Mouse (Mus musculus): ENCODE measurements around the gene Rasgef1b. TPM values are rescaled to one million over a fixed set of nuclear protein-coding genes. Genes with fewer than 3 reads are reported as not detected.

Rasgef1b gene
- total RNA-seq, 2 experiments from 2014 or later, result 12.0 to 12.3 TPM

GRCm38 (mm10) chr5:99415676-99416075, 313.2 kb downstream of the Rasgef1b start:
- no peak for DNase-seq
- intact Hi-C loops (cut with DNase I), result no loop called here

DNA sequence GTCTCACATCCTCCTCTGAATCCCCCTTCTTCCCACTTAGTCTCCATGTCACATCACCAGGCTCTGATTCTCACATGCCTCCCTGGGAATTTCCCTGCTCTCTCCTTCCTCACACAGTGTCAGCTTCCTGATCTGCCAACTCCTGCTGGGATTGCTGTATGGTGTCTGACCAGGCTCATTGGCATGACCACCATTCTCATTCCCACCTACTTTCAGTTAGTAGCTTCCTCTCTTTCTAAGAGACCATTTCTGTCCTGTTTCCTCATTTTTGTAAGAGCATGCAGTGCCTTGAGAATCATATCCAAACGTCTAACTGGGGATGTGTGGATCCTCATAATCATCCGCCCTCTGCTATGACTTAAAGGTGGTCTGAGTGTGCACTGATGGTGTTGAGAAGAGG, 313.8 kb downstream of the Rasgef1b start:
- DNase-seq, result no peak
- intact Hi-C loops (cut with DNase I), result no loop called here

DNA sequence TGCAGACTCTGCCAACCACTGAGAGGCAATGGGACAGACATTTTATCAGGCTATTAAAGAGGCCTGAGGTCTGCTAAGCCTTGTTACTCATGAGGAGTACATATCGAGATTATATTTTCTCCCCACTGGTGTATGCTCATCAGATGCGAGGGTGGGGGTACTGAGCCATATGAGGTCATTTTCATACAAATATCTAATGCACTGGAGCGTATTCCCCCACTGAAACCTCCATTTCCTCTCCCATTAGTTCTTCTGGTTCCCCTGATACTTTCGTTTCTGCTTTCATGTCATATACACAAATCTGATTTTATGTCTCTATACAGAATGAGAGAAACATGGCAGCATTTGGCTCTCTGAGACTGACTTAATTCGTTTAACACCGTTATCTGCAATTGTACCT, 314.6 kb downstream of the Rasgef1b start:
- no peak for DNase-seq
- intact Hi-C loops (cut with DNase I), result no loop called here

GRCm38 (mm10) chr5:99413851-99414250, 315.0 kb downstream of the Rasgef1b start:
- DNase-seq, result no peak
- intact Hi-C loops (cut with DNase I), result no loop called here

- no peak for DNase-seq
- intact Hi-C loops (cut with DNase I), result no loop called here
These were observed 315.5 kb downstream of the Rasgef1b start for GRCm38 (mm10) chr5:99413391-99413790.

- DNase-seq, result no peak
- intact Hi-C loops (cut with DNase I), result no loop called here
These were observed 324.3 kb downstream of the Rasgef1b start for GRCm38 (mm10) chr5:99404403-99405170.

GRCm38 (mm10) chr5:99403325-99403724, 325.5 kb downstream of the Rasgef1b start:
- no peak for DNase-seq
- intact Hi-C loops (cut with DNase I), result no loop called here

DNA sequence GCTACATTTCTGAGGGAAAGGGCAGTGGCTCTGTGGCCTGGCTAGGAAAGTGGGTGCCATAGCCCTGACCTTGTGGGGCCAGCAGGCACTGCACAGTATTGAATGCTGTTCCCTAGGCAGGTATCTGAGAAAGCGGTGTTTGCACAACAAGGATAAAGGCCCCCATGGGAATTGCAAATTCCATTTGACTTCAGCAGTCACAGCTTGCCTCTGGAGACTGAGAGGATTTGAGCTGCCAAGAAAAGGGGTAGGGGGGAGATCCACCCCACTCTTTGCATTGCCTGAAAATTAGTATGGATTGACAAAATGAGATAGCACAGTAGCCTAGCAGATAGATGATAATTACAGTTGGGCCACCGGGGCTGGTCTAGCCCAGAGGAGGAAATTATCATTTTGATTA, 326.1 kb downstream of the Rasgef1b start:
- no peak for DNase-seq
- intact Hi-C loops (cut with DNase I), result no loop called here

DNA sequence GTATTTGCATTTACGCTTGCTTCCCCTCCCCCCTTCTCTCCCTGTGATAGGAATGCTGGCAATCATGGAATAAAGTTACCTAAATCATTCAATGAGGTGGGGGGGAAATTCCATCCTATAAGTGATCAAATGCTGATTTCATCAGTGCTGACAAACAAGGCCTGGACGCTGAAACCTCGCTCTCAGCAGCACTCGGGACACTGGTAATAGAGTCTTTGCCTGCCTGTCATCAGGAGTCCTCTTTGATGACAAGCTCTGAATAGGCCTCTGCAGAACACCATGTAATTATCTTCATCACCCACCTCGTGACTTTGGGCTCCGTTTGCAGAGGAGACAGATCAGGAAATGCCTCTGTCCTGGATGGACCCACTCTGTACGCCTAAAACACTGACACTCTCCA, 326.6 kb downstream of the Rasgef1b start:
- no peak for DNase-seq
- intact Hi-C loops (cut with DNase I), result no loop called here

DNA sequence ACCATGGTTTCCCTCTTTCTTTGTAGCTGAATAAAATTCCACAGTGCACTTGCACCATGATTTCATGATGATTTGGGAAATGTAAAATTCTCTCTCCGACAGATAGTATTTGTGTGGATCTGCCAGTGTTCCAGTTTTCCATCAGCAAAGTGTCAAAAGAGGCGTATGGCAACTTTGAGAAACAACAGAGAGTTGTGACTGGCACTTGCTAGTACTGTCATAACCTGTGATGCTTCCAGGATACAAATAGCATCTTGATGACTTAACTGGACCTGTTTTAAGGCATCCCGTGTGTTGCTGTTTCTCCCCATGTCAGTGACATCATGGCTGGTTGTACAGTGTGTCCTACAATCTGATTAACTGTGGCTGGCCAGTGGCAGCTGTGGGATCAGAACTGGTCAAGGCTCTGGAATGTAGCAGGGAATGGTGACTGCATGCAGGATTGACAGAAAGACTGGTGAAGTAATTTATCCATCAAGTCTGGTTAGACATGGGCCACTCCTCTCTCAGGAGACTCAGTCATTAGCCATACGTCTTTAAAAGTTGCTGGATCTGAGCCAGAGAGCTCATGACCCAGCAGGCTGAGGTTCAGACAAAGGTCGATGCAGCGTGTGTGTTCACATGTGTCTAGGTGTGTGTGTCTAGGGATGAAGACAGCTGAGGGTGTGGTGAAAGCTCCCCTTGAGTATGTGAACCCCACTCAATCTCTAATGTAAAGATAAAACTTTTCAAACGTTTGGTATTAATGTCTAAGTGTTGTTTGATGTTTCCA, 328.8 kb downstream of the Rasgef1b start:
- intact Hi-C loops (cut with DNase I), result no loop called here
- DNase-seq, result no peak

- intact Hi-C loops (cut with DNase I), result no loop called here
- no peak for DNase-seq
These were observed 330.3 kb downstream of the Rasgef1b start for GRCm38 (mm10) chr5:99398472-99399070.

DNA sequence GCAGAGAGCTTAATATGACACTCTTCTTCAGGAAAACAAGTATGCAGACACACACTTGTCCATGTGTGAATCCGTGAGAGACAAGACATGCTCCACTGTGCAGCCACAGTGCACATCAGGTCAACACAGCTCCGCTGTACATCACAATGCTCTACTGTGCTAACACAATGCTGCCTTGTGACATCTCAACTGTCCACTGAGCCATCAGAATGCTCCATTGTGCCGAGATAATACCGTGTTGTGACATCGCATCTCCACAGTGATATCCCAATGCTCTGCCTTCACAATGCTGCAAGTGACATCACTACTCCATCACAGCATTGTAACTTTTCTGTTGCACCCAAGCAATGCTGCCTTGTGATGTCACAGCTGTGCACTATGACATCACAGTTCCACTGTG, 334.3 kb downstream of the Rasgef1b start:
- intact Hi-C loops (cut with DNase I), result no loop called here
- DNase-seq, result no peak

- intact Hi-C loops (cut with DNase I), result no loop called here
- no peak for DNase-seq
These were observed 337.3 kb downstream of the Rasgef1b start for GRCm38 (mm10) chr5:99391525-99391924.

DNA sequence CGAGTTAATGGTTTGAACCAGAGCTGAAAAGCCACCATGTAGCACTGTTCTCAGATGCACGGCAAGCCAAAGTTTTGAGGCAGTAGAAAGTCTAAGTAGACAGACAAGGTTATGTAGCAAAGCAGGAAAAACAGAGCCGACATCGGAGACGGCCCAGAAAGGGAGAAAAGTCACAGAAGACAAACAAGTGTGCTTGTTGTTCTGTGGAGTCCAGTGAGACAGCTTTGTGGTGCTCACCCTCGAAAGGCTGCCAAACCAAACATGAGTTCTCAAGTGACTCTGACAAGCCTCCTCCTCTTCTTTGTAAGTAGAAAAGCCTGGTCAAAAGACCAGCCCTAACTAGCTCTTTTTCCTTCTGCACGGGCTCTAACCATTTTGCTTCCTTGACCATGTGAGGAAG, 338.1 kb downstream of the Rasgef1b start:
- DNase-seq, result peak in 1 of 2 experiments; percentile 31
- intact Hi-C loops (cut with DNase I), result no loop called here

GRCm38 (mm10) chr5:99390314-99390713, 338.6 kb downstream of the Rasgef1b start:
- no peak for DNase-seq
- intact Hi-C loops (cut with DNase I), result no loop called here

- DNase-seq, result no peak
- intact Hi-C loops (cut with DNase I), result no loop called here
These were observed 340.1 kb downstream of the Rasgef1b start for GRCm38 (mm10) chr5:99388585-99389250.

DNA sequence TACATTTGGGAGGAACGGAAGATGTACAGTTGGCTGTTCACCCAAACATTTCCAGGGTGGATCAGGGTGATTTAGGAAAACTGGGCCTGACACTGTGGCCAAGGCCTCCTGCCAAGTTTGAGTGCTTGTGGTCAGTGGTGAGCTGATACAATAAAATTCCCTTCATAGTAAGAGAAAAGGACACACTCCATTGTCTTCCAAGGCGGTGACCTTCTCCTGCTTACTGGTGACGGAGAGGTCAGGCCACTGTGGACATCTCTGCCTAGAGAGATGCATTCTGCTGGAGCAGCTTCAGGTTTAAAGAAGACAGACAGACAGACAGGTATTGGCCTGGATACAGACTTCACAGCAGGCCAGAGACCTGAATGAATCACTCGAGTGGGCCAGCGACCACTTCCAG, 340.7 kb downstream of the Rasgef1b start:
- intact Hi-C loops (cut with DNase I), result no loop called here
- peak; percentile 38 to 47 for DNase-seq

DNA sequence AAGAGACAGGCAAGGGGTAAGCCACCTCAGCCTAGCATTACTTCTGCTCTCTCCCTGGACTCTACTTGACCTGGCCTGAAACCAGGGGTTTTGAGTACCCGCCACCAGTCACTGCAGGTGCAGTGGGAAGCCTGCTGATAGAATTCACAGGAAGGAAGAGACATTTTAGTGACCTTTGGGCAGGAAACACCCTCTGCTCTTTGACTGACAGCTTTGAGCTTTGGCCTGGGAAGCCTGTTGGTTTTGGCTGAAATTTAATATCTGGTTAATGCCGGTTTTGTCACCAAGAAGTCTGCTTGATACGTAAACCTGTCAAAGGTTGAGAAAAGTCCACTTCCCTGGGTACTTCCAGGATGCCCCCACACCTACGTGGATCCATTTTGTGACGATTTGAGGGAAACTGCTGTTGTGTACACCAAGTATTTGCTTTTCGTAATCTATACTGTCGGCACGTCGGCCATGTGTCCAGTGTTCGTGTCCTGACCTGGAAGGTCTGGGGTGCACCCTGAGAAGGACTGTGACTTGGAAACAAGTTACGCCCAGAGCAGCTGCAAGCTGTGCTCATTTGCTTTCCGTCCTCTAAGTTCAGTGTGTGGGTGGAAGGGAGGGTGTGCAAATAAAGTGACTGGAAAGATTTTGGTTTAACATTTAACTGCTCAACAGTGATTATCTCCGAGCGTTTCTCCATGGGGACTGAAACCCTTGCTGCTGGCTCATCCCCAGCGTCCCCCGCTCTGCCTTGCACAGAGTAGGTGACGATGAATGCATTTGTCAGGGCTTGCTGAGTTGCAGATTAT, 341.5 kb downstream of the Rasgef1b start:
- peak; percentile 46 to 61 for DNase-seq
- intact Hi-C loops (cut with DNase I), result loop anchor here (1.0 kb wide), 1 partner anchor 135 kb away; no protein-coding TSS in a partner anchor

GRCm38 (mm10) chr5:99386246-99386845, 342.5 kb downstream of the Rasgef1b start:
- intact Hi-C loops (cut with DNase I), result no loop called here
- no peak for DNase-seq

DNA sequence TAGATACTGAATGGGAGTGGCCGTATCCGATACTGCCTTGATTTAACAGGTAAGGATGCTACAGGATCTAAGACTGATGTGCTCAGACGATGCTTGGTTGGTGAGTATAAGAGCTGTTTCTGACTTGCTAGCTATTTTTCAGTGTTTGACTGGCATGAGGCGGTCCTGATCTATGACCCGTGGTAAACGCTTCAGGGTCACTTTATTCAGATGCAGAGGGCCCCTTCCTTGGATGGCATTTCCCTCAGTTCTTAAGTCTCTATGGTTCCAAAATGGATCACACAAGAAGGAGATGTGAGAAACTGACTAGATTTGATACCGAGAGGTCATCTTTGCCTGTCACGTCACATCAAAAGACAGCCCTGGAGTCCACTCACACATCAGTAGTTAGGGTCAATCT, 343.1 kb downstream of the Rasgef1b start:
- intact Hi-C loops (cut with DNase I), result no loop called here
- no peak for DNase-seq
